8 mouse cellular contexts compared by ENCODE assay signal in genomic region chr15:79356481-79356880, GRCm38 (mm10). TPM values are rescaled to one million over a fixed set of nuclear protein-coding genes. Genes with fewer than 3 reads are reported as not detected.
DNase-seq lines count a peak whose midpoint lies in the region; ATAC-seq and TF ChIP-seq lines count a peak whose summit lies in the region.

No protein-coding gene starts in this region.

- TF ChIP-seq CTCF in E14TG2a.4 (conservative IDR thresholded peaks at IDR 0.05; ENCODE audit: low read length), result no peak

- peak overlapping the region; percentile 82 for H3K4me3 ChIP-seq in E14TG2a.4 (replicated peaks; ENCODE audit: low read length)
- H3K4me3 ChIP-seq in hindbrain, embryonic 10.5 days, result peak overlapping the region; percentile 59
- peak overlapping the region; percentile 43; the same call in 1 of the 2 replicates for H3K4me3 ChIP-seq in liver, embryonic 15.5 days (replicated peaks)

- no peaks in the 10 kb centered on the region for H3K9me3 ChIP-seq in E14TG2a.4 (ENCODE audit: low read length)
- H3K9me3 ChIP-seq in hindbrain, embryonic 10.5 days, result no peaks in the 10 kb centered on the region
- no peaks in the 10 kb centered on the region for H3K9me3 ChIP-seq in liver, embryonic 15.5 days (replicated peaks)

- DNase-seq in heart, adult 11 months, result peak; percentile 92
- no peak for DNase-seq in heart, adult 9 months (ENCODE audit: low spot score in 2 of 2)
- DNase-seq in hindbrain, embryonic 10.5 days (ENCODE audit: low spot score), result no peak
- no peak for DNase-seq in adrenal gland, postnatal 36 days
- DNase-seq in urinary bladder, postnatal 14 days (ENCODE audit: low spot score), result no peak
- DNase-seq in frontal cortex, postnatal 25 days (ENCODE audit: low spot score in 2 of 2), result no peak

- WGBS in hindbrain, embryonic 10.5 days, result 80% methylated on average over 8 of the region's 8 CpGs
- WGBS in liver, embryonic 15.5 days (ENCODE audit: insufficient replicate concordance), result 55% methylated on average over 8 of the region's 8 CpGs

- ATAC-seq in liver, embryonic 15.5 days (ENCODE audit: insufficient read depth), result no peak

- no peak overlapping the region for H3K9ac ChIP-seq in liver, embryonic 15.5 days

- H3K27me3 ChIP-seq in E14TG2a.4 (ENCODE audit: insufficient read depth, low read length), result peaks cover 18% of the 10 kb centered on the region
- peaks cover 30% of the 10 kb centered on the region for H3K27me3 ChIP-seq in hindbrain, embryonic 10.5 days (ENCODE audit: insufficient read depth, poor library complexity, severe bottlenecking)
- H3K27me3 ChIP-seq in liver, embryonic 15.5 days, result peaks cover 32% of the 10 kb centered on the region

- H3K36me3 ChIP-seq in E14TG2a.4 (ENCODE audit: insufficient read depth, low read length), result peaks cover 53% of the 10 kb centered on the region
- H3K36me3 ChIP-seq in hindbrain, embryonic 10.5 days, result peaks cover 14% of the 10 kb centered on the region
- no peaks in the 10 kb centered on the region for H3K36me3 ChIP-seq in liver, embryonic 15.5 days (replicated peaks)

- peaks cover 74% of the 10 kb centered on the region for H3K4me1 ChIP-seq in E14TG2a.4 (replicated peaks; ENCODE audit: low read depth, low read length)
- H3K4me1 ChIP-seq in hindbrain, embryonic 10.5 days (replicated peaks), result peaks cover 59% of the 10 kb centered on the region
- H3K4me1 ChIP-seq in liver, embryonic 15.5 days (replicated peaks), result peaks cover 70% of the 10 kb centered on the region

- H3K4me2 ChIP-seq in liver, embryonic 15.5 days, result peak overlapping the region; percentile 76

- H3K27ac ChIP-seq in hindbrain, embryonic 10.5 days, result no peak overlapping the region
- no peak overlapping the region for H3K27ac ChIP-seq in liver, embryonic 15.5 days (replicated peaks)

RNA-seq across cellular contexts. Expression of gene Maff, which starts 10.1 kb away (rescaled TPM):
- polyA plus RNA-seq in hindbrain, embryonic 10.5 days (2016; fragmentation: Nextera tagmentation; extraction: Ambion mirVana), result 0.97 and 1.1 TPM in 2 replicates
- 2.1 and 2.6 TPM in 2 replicates for polyA plus RNA-seq in liver, embryonic 15.5 days (2015; fragmentation: Nextera tagmentation; extraction: Ambion mirVana)
- 10 to 100 TPM in 1 of 2 experiments, 1 to 10 TPM in 1; 6.3 to 19.1 TPM for total RNA-seq in adrenal gland, postnatal 36 days (2021)

RNA-seq across cellular contexts. Expression of gene Pla2g6, which starts 28.3 kb away (rescaled TPM):
- 24.2 and 25.3 TPM in 2 replicates for polyA plus RNA-seq in hindbrain, embryonic 10.5 days (2016; fragmentation: Nextera tagmentation; extraction: Ambion mirVana)
- polyA plus RNA-seq in liver, embryonic 15.5 days (2015; fragmentation: Nextera tagmentation; extraction: Ambion mirVana), result 14.8 and 15.6 TPM in 2 replicates
- 10 to 100 TPM; 25.1 to 30.8 TPM for total RNA-seq in adrenal gland, postnatal 36 days (2021)

RNA-seq across cellular contexts. Expression of gene Tmem184b, which starts 46.9 kb away (rescaled TPM):
- 54.8 and 56.2 TPM in 2 replicates for polyA plus RNA-seq in hindbrain, embryonic 10.5 days (2016; fragmentation: Nextera tagmentation; extraction: Ambion mirVana)
- polyA plus RNA-seq in liver, embryonic 15.5 days (2015; fragmentation: Nextera tagmentation; extraction: Ambion mirVana), result 11.6 and 11.7 TPM in 2 replicates
- 10 to 100 TPM; 46.6 to 75.2 TPM for total RNA-seq in adrenal gland, postnatal 36 days (2021)
